Mouse (Mus musculus) B cell, adult 2 months (primary cell): ENCODE results near the gene Idh3g.

Experiments used
- DNase-seq, 2 experiments: peaks; one replicate each; pipeline ENCODE4 v3.0.0; 2022

Idh3g gene

GRCm38 (mm10) chrX:73786364-73787224 lies at the start of gene Idh3g, which contains the start of gene Ssr4:
Gene Idh3g (minus strand): TSS chrX:73786897.
Gene Ssr4 (plus strand): TSS chrX:73787028.
- DNase-seq: peak; percentile 93 to 94

- DNase-seq: no peak
These were observed 49.0 kb upstream of the Idh3g start for GRCm38 (mm10) chrX:73835731-73836130.

GRCm38 (mm10) chrX:73824185-73825151 lies 37.8 kb upstream of the Idh3g start, which contains the start of gene Pdzd4:
Gene Pdzd4 (minus strand): TSS chrX:73824969.
- DNase-seq: peak; percentile 39 to 41

GRCm38 (mm10) chrX:73823747-73824146 lies 37.0 kb upstream of the Idh3g start:
- DNase-seq: no peak

GRCm38 (mm10) chrX:73816596-73817314 lies 30.1 kb upstream of the Idh3g start:
- DNase-seq: no peak

GRCm38 (mm10) chrX:73815072-73815471 lies 28.4 kb upstream of the Idh3g start:
- no peak for DNase-seq

- no peak for DNase-seq
These were observed 19.1 kb upstream of the Idh3g start for GRCm38 (mm10) chrX:73805814-73806213.

GRCm38 (mm10) chrX:73798502-73798901 lies 11.8 kb upstream of the Idh3g start:
- peak; percentile 83 to 85 for DNase-seq

- DNase-seq: no peak
These were observed 10.8 kb upstream of the Idh3g start for GRCm38 (mm10) chrX:73797511-73797910.

GRCm38 (mm10) chrX:73793505-73793904 lies 6.8 kb upstream of the Idh3g start:
- no peak for DNase-seq

GRCm38 (mm10) chrX:73793039-73793438 lies 6.3 kb upstream of the Idh3g start:
- DNase-seq: no peak

GRCm38 (mm10) chrX:73788501-73788900 lies 1.8 kb upstream of the Idh3g start:
- no peak for DNase-seq

GRCm38 (mm10) chrX:73787225-73787558 lies 495 bp upstream of the Idh3g start:
- no peak for DNase-seq

- DNase-seq: no peak
These were observed 1.0 kb downstream of the Idh3g start for GRCm38 (mm10) chrX:73785666-73786065.

- DNase-seq: no peak
These were observed 4.5 kb downstream of the Idh3g start for GRCm38 (mm10) chrX:73782227-73782626.

GRCm38 (mm10) chrX:73774802-73775483 lies 11.8 kb downstream of the Idh3g start:
- DNase-seq: no peak

GRCm38 (mm10) chrX:73774168-73774760 lies 12.4 kb downstream of the Idh3g start, which contains the start of gene Srpk3:
Gene Srpk3 (plus strand): TSS chrX:73774405.
- peak; percentile 44 to 46 for DNase-seq

GRCm38 (mm10) chrX:73767267-73767666 lies 19.4 kb downstream of the Idh3g start:
- DNase-seq: peak; percentile 44 to 46

- no peak for DNase-seq
These were observed 21.4 kb downstream of the Idh3g start for GRCm38 (mm10) chrX:73765311-73765710.

- no peak for DNase-seq
These were observed 27.9 kb downstream of the Idh3g start for GRCm38 (mm10) chrX:73758611-73759290.
